Comparison of ENCODE assay signal across 8 mouse cellular contexts in genomic region chr17:85664618-85665320, GRCm38 (mm10). TPM values are rescaled to one million over a fixed set of nuclear protein-coding genes. Genes with fewer than 3 reads are reported as not detected.
A peak's percentile ranks its signal among the peaks of the same experiment; 100 is the strongest.
DNase-seq lines count a peak whose midpoint lies in the region; ATAC-seq and TF ChIP-seq lines count a peak whose summit lies in the region.

No protein-coding gene starts in this region.

- peak overlapping the region; percentile 54 for H3K4me2 ChIP-seq in forebrain, embryonic 13.5 days
- peak overlapping the region; percentile 48 for H3K4me2 ChIP-seq in heart, postnatal 0 days (ENCODE audit: low read depth, low read length)
- H3K4me2 ChIP-seq in liver, embryonic 12.5 days = peak overlapping the region; percentile 40
- peak overlapping the region; percentile 63 for H3K4me2 ChIP-seq in neural tube, embryonic 12.5 days (replicated peaks)

- peak; percentile 84 for TF ChIP-seq CTCF in heart, postnatal 0 days (IDR thresholded peaks at IDR 0.05; ENCODE audit: low read depth)

- TF ChIP-seq EP300 in heart, postnatal 0 days (IDR thresholded peaks at IDR 0.05; ENCODE audit: low read depth) = no peak

- peak overlapping the region in 1 of 2 experiments; percentile 4; a peak in 1 of 4 replicates for H3K4me3 ChIP-seq in ES-E14 (ENCODE audit: insufficient read depth in 1 of 2, low read depth in 1 of 2, low read length in 2 of 2, poor library complexity in 1 of 2, severe bottlenecking in 1 of 2)
- peak overlapping the region; percentile 10; the same call in 1 of the 2 replicates for H3K4me3 ChIP-seq in forebrain, embryonic 13.5 days
- H3K4me3 ChIP-seq in heart, postnatal 0 days (ENCODE audit: low read depth, low read length) = peak overlapping the region; percentile 27
- no peak overlapping the region for H3K4me3 ChIP-seq in liver, embryonic 12.5 days
- H3K4me3 ChIP-seq in neural tube, embryonic 12.5 days = peak overlapping the region; percentile 22; the same call in 1 of the 2 replicates

- peaks cover 63% of the 10 kb centered on the region for H3K27me3 ChIP-seq in forebrain, embryonic 13.5 days
- H3K27me3 ChIP-seq in heart, postnatal 0 days (ENCODE audit: control insufficient read depth, insufficient read depth, low read length) = peaks cover 45% of the 10 kb centered on the region
- peaks cover 69% of the 10 kb centered on the region for H3K27me3 ChIP-seq in liver, embryonic 12.5 days (replicated peaks)
- H3K27me3 ChIP-seq in neural tube, embryonic 12.5 days (replicated peaks) = peaks cover 38% of the 10 kb centered on the region

- under 1% methylated on average over 20 of the region's 20 CpGs for WGBS in forebrain, embryonic 13.5 days
- WGBS in heart, postnatal 0 days = 2% methylated on average over 20 of the region's 20 CpGs
- 3% methylated on average over 20 of the region's 20 CpGs for WGBS in liver, embryonic 12.5 days (ENCODE audit: insufficient replicate concordance)
- 2% methylated on average over 20 of the region's 20 CpGs for WGBS in neural tube, embryonic 12.5 days

- DNase-seq in ES-E14 (ENCODE audit: low read depth, low spot score) = peak; percentile 67
- peak; percentile 29 for DNase-seq in c-Kit-positive CD71-positive TER-119-positive erythroid progenitor cells, embryonic 14.5 days (ENCODE audit: low spot score)
- peak; percentile 77 for DNase-seq in heart, postnatal 0 days (ENCODE audit: low spot score)
- peak; percentile 75 to 76 for DNase-seq in kidney, postnatal 25 days
- DNase-seq in thymus, postnatal 14 days = peak; percentile 43

- H3K9me3 ChIP-seq in ES-E14 (ENCODE audit: control insufficient read depth, insufficient read depth, low read depth, low read length) = no peaks in the 10 kb centered on the region
- no peaks in the 10 kb centered on the region for H3K9me3 ChIP-seq in forebrain, embryonic 13.5 days (replicated peaks)
- no peaks in the 10 kb centered on the region for H3K9me3 ChIP-seq in heart, postnatal 0 days (replicated peaks; ENCODE audit: control insufficient read depth, low read length)
- no peaks in the 10 kb centered on the region for H3K9me3 ChIP-seq in liver, embryonic 12.5 days (replicated peaks)
- H3K9me3 ChIP-seq in neural tube, embryonic 12.5 days = no peaks in the 10 kb centered on the region

- no peaks in the 10 kb centered on the region for H3K36me3 ChIP-seq in ES-E14 (ENCODE audit: control insufficient read depth, insufficient read depth, low read length, poor library complexity, severe bottlenecking)
- H3K36me3 ChIP-seq in forebrain, embryonic 13.5 days (ENCODE audit: poor library complexity, severe bottlenecking) = no peaks in the 10 kb centered on the region
- H3K36me3 ChIP-seq in heart, postnatal 0 days (replicated peaks; ENCODE audit: control insufficient read depth, insufficient read depth, low read length) = no peaks in the 10 kb centered on the region
- no peaks in the 10 kb centered on the region for H3K36me3 ChIP-seq in liver, embryonic 12.5 days
- H3K36me3 ChIP-seq in neural tube, embryonic 12.5 days = no peaks in the 10 kb centered on the region

- peak; percentile 89 for ATAC-seq in forebrain, embryonic 13.5 days
- ATAC-seq in heart, postnatal 0 days (ENCODE audit: insufficient read depth, low read depth) = peak; percentile 81
- no peak for ATAC-seq in liver, embryonic 12.5 days
- peak; percentile 63; the same call in 1 of the 2 replicates for ATAC-seq in neural tube, embryonic 12.5 days (ENCODE audit: low FRiP score, low read depth)

- no peaks in the 10 kb centered on the region for H3K4me1 ChIP-seq in ES-E14 (ENCODE audit: control insufficient read depth in 2 of 2, insufficient read depth in 2 of 2, low read length in 2 of 2, poor library complexity in 1 of 2)
- peaks cover 13% of the 10 kb centered on the region; the same call in 1 of the 2 replicates for H3K4me1 ChIP-seq in forebrain, embryonic 13.5 days
- no peaks in the 10 kb centered on the region for H3K4me1 ChIP-seq in heart, postnatal 0 days (ENCODE audit: control insufficient read depth, insufficient read depth)
- no peaks in the 10 kb centered on the region for H3K4me1 ChIP-seq in liver, embryonic 12.5 days
- H3K4me1 ChIP-seq in neural tube, embryonic 12.5 days = 0 out of 2 replicates have a peak, but pooled peaks cover 5% of the 10 kb centered on the region

- H3K9ac ChIP-seq in ES-E14 (ENCODE audit: insufficient read depth, low read depth, low read length, poor library complexity, severe bottlenecking) = no peak overlapping the region
- H3K9ac ChIP-seq in forebrain, embryonic 13.5 days = no peak overlapping the region
- H3K9ac ChIP-seq in heart, postnatal 0 days (replicated peaks; ENCODE audit: low read depth, low read length) = no peak overlapping the region
- no peak overlapping the region for H3K9ac ChIP-seq in liver, embryonic 12.5 days
- H3K9ac ChIP-seq in neural tube, embryonic 12.5 days = no peak overlapping the region

- in situ Hi-C loops in ES-E14 (cut with MboI; ENCODE audit: low sequenced_read_pairs in 2 of 2, unreplicated experiment in 2 of 2) = no loop called here

- H3K27ac ChIP-seq in ES-E14 (ENCODE audit: insufficient read depth, low read depth, low read length, poor library complexity, severe bottlenecking) = no peak overlapping the region
- no peak overlapping the region for H3K27ac ChIP-seq in forebrain, embryonic 13.5 days
- no peak overlapping the region for H3K27ac ChIP-seq in heart, postnatal 0 days (ENCODE audit: low read depth)
- no peak overlapping the region for H3K27ac ChIP-seq in liver, embryonic 12.5 days
- no peak overlapping the region for H3K27ac ChIP-seq in neural tube, embryonic 12.5 days

TF ChIP-seq in ES-E14, 5 proteins besides CTCF, POLR2A, EP300 and RAD21:
- TF ChIP-seq ZNF384 (IDR thresholded peaks at IDR 0.05; ENCODE audit: low read depth, low read length) (no peak), MAFK (IDR thresholded peaks at IDR 0.05; ENCODE audit: insufficient read depth, low read depth, low read length) (no peak), ZC3H11A (IDR thresholded peaks at IDR 0.05; ENCODE audit: borderline replicate concordance, low read depth, low read length) (peak; percentile 59), HCFC1 (IDR thresholded peaks at IDR 0.05; ENCODE audit: borderline replicate concordance, insufficient read depth, low read length) (no peak)

RNA-seq across cellular contexts. Expression of gene Six2, which starts 23.3 kb away (rescaled TPM):
- 0.22 TPM in 1 of 2 replicates, not detected in the other for total RNA-seq in ES-E14 (2012; rRNA removed)
- 0.37 and 0.74 TPM in 2 replicates for polyA plus RNA-seq in forebrain, embryonic 13.5 days (2015; fragmentation: Nextera tagmentation; extraction: Ambion mirVana)
- 0.08 TPM in 1 of 2 replicates, not detected in the other for total RNA-seq in heart, postnatal 0 days (2014; rRNA removed; ENCODE audit: low replicate concordance)
- polyA plus RNA-seq in heart, postnatal 0 days (2015; fragmentation: Nextera tagmentation; extraction: Ambion mirVana) = 0.10 TPM in 1 of 2 replicates, not detected in the other
- 0.11 and 0.30 TPM in 2 replicates for polyA plus RNA-seq in liver, embryonic 12.5 days (2016; fragmentation: Nextera tagmentation; extraction: Ambion mirVana)
- polyA plus RNA-seq in neural tube, embryonic 12.5 days (2016; fragmentation: Nextera tagmentation; extraction: Ambion mirVana) = 0.75 and 0.97 TPM in 2 replicates

RNA-seq across cellular contexts. Expression of gene Six3, which starts 51.4 kb away (rescaled TPM):
- 0.11 TPM in 1 of 2 replicates, not detected in the other for total RNA-seq in ES-E14 (2012; rRNA removed)
- 18.2 and 22.4 TPM in 2 replicates for polyA plus RNA-seq in forebrain, embryonic 13.5 days (2015; fragmentation: Nextera tagmentation; extraction: Ambion mirVana)
- total RNA-seq in heart, postnatal 0 days (2014; rRNA removed; ENCODE audit: low replicate concordance) = not detected in 2 replicates
- polyA plus RNA-seq in heart, postnatal 0 days (2015; fragmentation: Nextera tagmentation; extraction: Ambion mirVana) = not detected in 2 replicates
- polyA plus RNA-seq in liver, embryonic 12.5 days (2016; fragmentation: Nextera tagmentation; extraction: Ambion mirVana) = not detected in 2 replicates
- polyA plus RNA-seq in neural tube, embryonic 12.5 days (2016; fragmentation: Nextera tagmentation; extraction: Ambion mirVana) = 0.13 TPM in 1 of 2 replicates, not detected in the other

Comparison
In these comparisons a context has a peak if more than half of its experiments do, and no peak if none do; other contexts are left out.
1. RNA of gene Six3, which starts 51.4 kb away (polyA plus RNA-seq): 18.2 to 22.4 TPM in forebrain, embryonic 13.5 days; not detected in heart, postnatal 0 days, not detected in liver, embryonic 12.5 days and 0.13 TPM in neural tube, embryonic 12.5 days; every median in the first group is over 10 times any median in the second.
2. Peak in every context shown above with its lines, with median percentiles within 50 percentile points of each other: DNase-seq and H3K4me2 ChIP-seq.